In the genomic region with DNA sequence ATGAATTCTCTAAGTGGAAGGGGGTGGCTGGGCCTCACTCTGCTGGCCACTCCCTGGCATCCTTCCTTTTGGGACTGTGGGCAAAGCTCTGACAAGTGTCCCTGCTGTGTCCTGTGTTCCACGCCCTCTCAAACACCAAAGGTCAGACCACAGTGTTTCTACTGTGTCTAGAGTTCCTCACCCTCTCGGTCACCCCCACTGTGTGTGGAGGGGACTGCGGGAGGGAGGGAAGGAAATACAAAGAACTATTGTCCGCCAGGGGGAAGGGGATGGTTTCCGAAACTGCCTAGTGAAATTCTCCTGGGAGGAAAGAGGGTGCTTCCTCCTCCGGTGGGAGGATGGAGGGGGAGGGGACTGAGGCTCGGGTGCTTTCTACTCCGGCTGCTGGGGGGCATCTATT, we compare ENCODE assay signal across 8 mouse cellular contexts. TPM values are rescaled to one million over a fixed set of nuclear protein-coding genes. Genes with fewer than 3 reads are reported as not detected.
A peak's percentile ranks its signal among the peaks of the same experiment; 100 is the strongest.
DNase-seq lines count a peak whose midpoint lies in the region; ATAC-seq lines count a peak whose summit lies in the region.

No protein-coding gene starts in this region.

- no peak for ATAC-seq in kidney, embryonic 16.5 days (ENCODE audit: low FRiP score, low TSS enrichment)
- no peak for ATAC-seq in hindbrain, embryonic 16.5 days
- ATAC-seq in midbrain, embryonic 13.5 days: peak; percentile 5; the same call in 1 of the 2 replicates

- no peaks in the 10 kb centered on the region for H3K27me3 ChIP-seq in kidney, embryonic 16.5 days (ENCODE audit: insufficient read depth, low read length)
- H3K27me3 ChIP-seq in embryonic facial prominence, embryonic 10.5 days (replicated peaks; ENCODE audit: low read depth, poor library complexity, severe bottlenecking): no peaks in the 10 kb centered on the region
- H3K27me3 ChIP-seq in hindbrain, embryonic 16.5 days (replicated peaks; ENCODE audit: control insufficient read depth, insufficient read depth, low read length): no peaks in the 10 kb centered on the region
- peaks cover 4% of the 10 kb centered on the region; the same call in 1 of the 2 replicates for H3K27me3 ChIP-seq in midbrain, embryonic 13.5 days

- 17% methylated on average over 8 of the region's 8 CpGs for WGBS in kidney, embryonic 16.5 days
- 8% methylated on average over 8 of the region's 8 CpGs for WGBS in embryonic facial prominence, embryonic 10.5 days
- 7% methylated on average over 8 of the region's 8 CpGs for WGBS in hindbrain, embryonic 16.5 days
- WGBS in midbrain, embryonic 13.5 days: 9% methylated on average over 8 of the region's 8 CpGs

- no peak for DNase-seq in kidney, postnatal 14 days
- no peak for DNase-seq in embryonic facial prominence, embryonic 10.5 days (ENCODE audit: low spot score)
- no peak for DNase-seq in embryo, embryonic 11 days
- DNase-seq in B cell, adult 2 months: no peak
- no peak for DNase-seq in layer of hippocampus, postnatal 10 days (ENCODE audit: low spot score in 2 of 2)

- H3K4me3 ChIP-seq in kidney, embryonic 16.5 days (ENCODE audit: low read length): peak overlapping the region; percentile 44
- peak overlapping the region; percentile 69 for H3K4me3 ChIP-seq in embryonic facial prominence, embryonic 10.5 days
- H3K4me3 ChIP-seq in hindbrain, embryonic 16.5 days (ENCODE audit: low read length): peak overlapping the region; percentile 68
- H3K4me3 ChIP-seq in midbrain, embryonic 13.5 days (replicated peaks): peak overlapping the region; percentile 60; the same call in 1 of the 2 replicates

- peak overlapping the region; percentile 28 for H3K9ac ChIP-seq in kidney, embryonic 16.5 days (replicated peaks; ENCODE audit: low read length)
- peak overlapping the region; percentile 15; the same call in 1 of the 2 replicates for H3K9ac ChIP-seq in hindbrain, embryonic 16.5 days (ENCODE audit: low read depth, low read length)
- H3K9ac ChIP-seq in midbrain, embryonic 13.5 days (replicated peaks): peak overlapping the region; percentile 75; the same call in 1 of the 2 replicates

- peak overlapping the region; percentile 11; the same call in 1 of the 2 replicates for H3K27ac ChIP-seq in kidney, embryonic 16.5 days (ENCODE audit: low read length)
- H3K27ac ChIP-seq in embryonic facial prominence, embryonic 10.5 days (replicated peaks): peak overlapping the region; percentile 91
- no peak overlapping the region for H3K27ac ChIP-seq in hindbrain, embryonic 16.5 days (ENCODE audit: low read depth, low read length)
- 0 out of 2 replicates have a peak overlapping the region, but pooled peaks have one; percentile 85 for H3K27ac ChIP-seq in midbrain, embryonic 13.5 days

- H3K4me1 ChIP-seq in kidney, embryonic 16.5 days (ENCODE audit: insufficient read depth, low read length): peaks cover 30% of the 10 kb centered on the region
- H3K4me1 ChIP-seq in embryonic facial prominence, embryonic 10.5 days: peaks cover 41% of the 10 kb centered on the region
- H3K4me1 ChIP-seq in hindbrain, embryonic 16.5 days (ENCODE audit: control insufficient read depth, insufficient read depth, low read depth, low read length): peaks cover 13% of the 10 kb centered on the region
- peaks cover 32% of the 10 kb centered on the region for H3K4me1 ChIP-seq in midbrain, embryonic 13.5 days (replicated peaks)

- H3K4me2 ChIP-seq in kidney, embryonic 16.5 days (replicated peaks; ENCODE audit: low read depth, low read length): peak overlapping the region; percentile 67
- H3K4me2 ChIP-seq in hindbrain, embryonic 16.5 days (ENCODE audit: low read length): peak overlapping the region; percentile 98
- H3K4me2 ChIP-seq in midbrain, embryonic 13.5 days (replicated peaks): peak overlapping the region; percentile 95

- H3K36me3 ChIP-seq in kidney, embryonic 16.5 days (ENCODE audit: insufficient read depth, low read length): peaks cover 39% of the 10 kb centered on the region
- H3K36me3 ChIP-seq in embryonic facial prominence, embryonic 10.5 days (replicated peaks): peaks cover 50% of the 10 kb centered on the region
- H3K36me3 ChIP-seq in hindbrain, embryonic 16.5 days (ENCODE audit: control insufficient read depth, insufficient read depth, low read length): no peaks in the 10 kb centered on the region
- peaks cover 22% of the 10 kb centered on the region for H3K36me3 ChIP-seq in midbrain, embryonic 13.5 days

- H3K9me3 ChIP-seq in kidney, embryonic 16.5 days (ENCODE audit: low read length): no peaks in the 10 kb centered on the region
- no peaks in the 10 kb centered on the region for H3K9me3 ChIP-seq in embryonic facial prominence, embryonic 10.5 days
- no peaks in the 10 kb centered on the region for H3K9me3 ChIP-seq in hindbrain, embryonic 16.5 days (ENCODE audit: control insufficient read depth, low read length)
- no peaks in the 10 kb centered on the region for H3K9me3 ChIP-seq in midbrain, embryonic 13.5 days

RNA-seq across cellular contexts. Expression of a gene that starts 5.5 kb away (rescaled TPM):
- 110 and 116 TPM in 2 replicates for polyA plus RNA-seq in kidney, embryonic 16.5 days (2015; fragmentation: Nextera tagmentation; extraction: Ambion mirVana)
- 40.5 and 42.6 TPM in 2 replicates for polyA plus RNA-seq in embryonic facial prominence, embryonic 10.5 days (2016; fragmentation: Nextera tagmentation; extraction: Ambion mirVana)
- polyA plus RNA-seq in hindbrain, embryonic 16.5 days (2015; fragmentation: Nextera tagmentation; extraction: Ambion mirVana): 15.2 and 21.8 TPM in 2 replicates
- 15.5 and 18.2 TPM in 2 replicates for polyA plus RNA-seq in midbrain, embryonic 13.5 days (2015; fragmentation: Nextera tagmentation; extraction: Ambion mirVana)
- total RNA-seq in layer of hippocampus, postnatal 10 days (2021): 10 to 100 TPM; 17.0 TPM

RNA-seq across cellular contexts. Expression of a gene that starts 20.5 kb away (rescaled TPM):
- polyA plus RNA-seq in kidney, embryonic 16.5 days (2015; fragmentation: Nextera tagmentation; extraction: Ambion mirVana): 113 and 114 TPM in 2 replicates
- 39.3 and 50.2 TPM in 2 replicates for polyA plus RNA-seq in embryonic facial prominence, embryonic 10.5 days (2016; fragmentation: Nextera tagmentation; extraction: Ambion mirVana)
- polyA plus RNA-seq in hindbrain, embryonic 16.5 days (2015; fragmentation: Nextera tagmentation; extraction: Ambion mirVana): 176 and 225 TPM in 2 replicates
- polyA plus RNA-seq in midbrain, embryonic 13.5 days (2015; fragmentation: Nextera tagmentation; extraction: Ambion mirVana): 30.3 and 32.0 TPM in 2 replicates
- total RNA-seq in layer of hippocampus, postnatal 10 days (2021): 100 to 1,000 TPM; 250 to 255 TPM

RNA-seq across cellular contexts. Expression of a gene that starts 30.3 kb away (rescaled TPM):
- 2.8 and 3.1 TPM in 2 replicates for polyA plus RNA-seq in kidney, embryonic 16.5 days (2015; fragmentation: Nextera tagmentation; extraction: Ambion mirVana)
- 0.13 and 0.25 TPM in 2 replicates for polyA plus RNA-seq in embryonic facial prominence, embryonic 10.5 days (2016; fragmentation: Nextera tagmentation; extraction: Ambion mirVana)
- 12.5 and 13.9 TPM in 2 replicates for polyA plus RNA-seq in hindbrain, embryonic 16.5 days (2015; fragmentation: Nextera tagmentation; extraction: Ambion mirVana)
- polyA plus RNA-seq in midbrain, embryonic 13.5 days (2015; fragmentation: Nextera tagmentation; extraction: Ambion mirVana): 1.4 and 1.7 TPM in 2 replicates
- total RNA-seq in layer of hippocampus, postnatal 10 days (2021): 10 to 100 TPM; 47.0 to 52.9 TPM

RNA-seq across cellular contexts. Expression of a gene that starts 46.9 kb away (rescaled TPM):
- 0.32 and 0.56 TPM in 2 replicates for polyA plus RNA-seq in kidney, embryonic 16.5 days (2015; fragmentation: Nextera tagmentation; extraction: Ambion mirVana)
- 1.6 and 2.0 TPM in 2 replicates for polyA plus RNA-seq in embryonic facial prominence, embryonic 10.5 days (2016; fragmentation: Nextera tagmentation; extraction: Ambion mirVana)
- polyA plus RNA-seq in hindbrain, embryonic 16.5 days (2015; fragmentation: Nextera tagmentation; extraction: Ambion mirVana): 4.0 and 9.2 TPM in 2 replicates
- polyA plus RNA-seq in midbrain, embryonic 13.5 days (2015; fragmentation: Nextera tagmentation; extraction: Ambion mirVana): 0.52 and 0.67 TPM in 2 replicates
- 10 to 100 TPM; 11.3 to 17.0 TPM for total RNA-seq in layer of hippocampus, postnatal 10 days (2021)

Comparison
In these comparisons a context has a peak if more than half of its experiments do, and no peak if none do; other contexts are left out.
1. H3K9ac ChIP-seq: peak in every context shown above with its lines; median percentile 75 in midbrain, embryonic 13.5 days; 28 in kidney, embryonic 16.5 days; 15 in hindbrain, embryonic 16.5 days.